Mouse (Mus musculus): Measurements from ENCODE around the gene Arhgap24. TPM values are rescaled to one million over a fixed set of nuclear protein-coding genes. Genes with fewer than 3 reads are reported as not detected.

Gene Arhgap24
- polyA plus RNA-seq, 1 experiment from 2014 or later = 10.0 TPM

DNA sequence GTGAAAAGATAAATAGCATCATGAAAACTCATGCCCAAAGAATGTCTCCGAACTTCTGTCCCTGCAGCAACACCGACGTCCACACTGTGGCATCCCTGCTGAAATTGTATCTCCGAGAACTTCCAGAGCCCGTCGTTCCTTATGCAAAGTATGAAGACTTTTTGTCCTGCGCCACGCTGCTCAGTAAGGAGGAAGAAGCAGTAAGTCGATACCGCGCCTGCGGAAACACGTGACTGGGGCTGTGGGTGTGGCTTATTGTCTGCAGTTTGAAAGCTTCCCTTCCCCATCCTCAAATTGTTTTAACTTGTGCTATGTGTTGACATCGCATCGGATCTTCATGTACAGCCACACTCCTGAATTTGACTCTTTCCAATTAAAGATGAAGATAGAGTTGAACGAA, 394.4 kb downstream of the Arhgap24 start:
- H3K27me3 ChIP-seq (replicated peaks) = no peaks in the 10 kb centered on the region
- no peak overlapping the region for H3K4me3 ChIP-seq
- no peaks in the 10 kb centered on the region for H3K36me3 ChIP-seq
- ATAC-seq (ENCODE audit: insufficient number of reproducible peaks, low FRiP score) = no peak
- H3K4me2 ChIP-seq = no peak overlapping the region
- H3K9me3 ChIP-seq (replicated peaks) = no peaks in the 10 kb centered on the region
- H3K4me1 ChIP-seq (replicated peaks) = no peaks in the 10 kb centered on the region
- H3K9ac ChIP-seq = no peak overlapping the region
- 59% methylated on average over 16 of the region's 16 CpGs for WGBS
- H3K27ac ChIP-seq (ENCODE audit: poor library complexity, severe bottlenecking) = no peak overlapping the region

DNA sequence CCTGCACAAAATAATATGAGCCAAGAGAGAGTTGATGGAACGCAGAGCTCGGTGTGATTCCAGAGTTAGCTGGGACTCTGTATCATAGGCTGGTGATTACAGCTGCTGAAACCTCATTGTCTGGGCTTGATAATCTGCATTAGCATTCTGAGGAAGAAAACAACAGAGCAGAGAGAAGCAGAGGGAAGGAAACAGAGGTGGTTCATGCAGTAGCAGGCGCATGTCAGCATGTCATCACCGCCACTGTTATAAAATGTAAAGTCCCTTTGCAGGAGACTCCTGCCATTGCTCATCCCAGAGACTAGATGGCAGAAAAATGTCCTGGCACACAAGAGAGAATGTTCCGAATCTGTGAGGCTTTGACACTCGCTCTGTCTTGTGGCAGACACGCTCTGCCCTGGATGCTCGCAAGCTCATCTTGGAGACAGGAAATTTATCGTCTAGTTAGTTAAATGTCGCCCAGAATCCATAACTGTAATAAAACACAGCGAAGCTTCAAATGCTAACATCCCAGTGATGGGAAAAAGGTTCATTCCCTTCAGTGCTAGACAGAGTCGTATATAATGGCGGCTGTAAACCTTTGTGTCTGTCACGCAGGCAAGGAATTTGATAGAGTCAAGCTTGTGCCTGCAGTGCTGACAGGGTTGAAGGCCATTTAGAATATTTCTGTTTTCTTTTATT, 407.4 kb downstream of the Arhgap24 start:
- Histone ChIP-seq H3K4me2 (no peak overlapping the region), H3K9me3 (replicated peaks) (no peaks in the 10 kb centered on the region), H3K36me3 (peaks cover 7% of the 10 kb centered on the region; the same call in 1 of the 2 replicates), H3K4me3 (no peak overlapping the region), H3K4me1 (replicated peaks) (no peaks in the 10 kb centered on the region), H3K27ac (ENCODE audit: poor library complexity, severe bottlenecking) (no peak overlapping the region), H3K9ac (no peak overlapping the region), H3K27me3 (replicated peaks) (no peaks in the 10 kb centered on the region)
- no peak for ATAC-seq (ENCODE audit: insufficient number of reproducible peaks, low FRiP score)
- 79% methylated on average over 14 of the region's 14 CpGs for whole genome bisulfite sequencing

- no peaks in the 10 kb centered on the region for H3K4me1 ChIP-seq (replicated peaks)
- peaks cover 7% of the 10 kb centered on the region; the same call in 1 of the 2 replicates for H3K36me3 ChIP-seq
- no peak overlapping the region for H3K4me2 ChIP-seq
- H3K4me3 ChIP-seq = no peak overlapping the region
- H3K27ac ChIP-seq (ENCODE audit: poor library complexity, severe bottlenecking) = no peak overlapping the region
- no peak for ATAC-seq (ENCODE audit: insufficient number of reproducible peaks, low FRiP score)
- H3K9me3 ChIP-seq (replicated peaks) = no peaks in the 10 kb centered on the region
- WGBS = 80% methylated on average over 2 of the region's 2 CpGs
- no peaks in the 10 kb centered on the region for H3K27me3 ChIP-seq (replicated peaks)
- no peak overlapping the region for H3K9ac ChIP-seq
Measured at GRCm38 (mm10) chr5:102889163-102889488, 407.9 kb downstream of the Arhgap24 start.

GRCm38 (mm10) chr5:102892226-102892625, 411.0 kb downstream of the Arhgap24 start:
- Histone ChIP-seq H3K4me2 (no peak overlapping the region), H3K27ac (ENCODE audit: poor library complexity, severe bottlenecking) (no peak overlapping the region), H3K36me3 (peaks cover 7% of the 10 kb centered on the region; the same call in 1 of the 2 replicates), H3K4me3 (no peak overlapping the region), H3K27me3 (replicated peaks) (no peaks in the 10 kb centered on the region), H3K9me3 (replicated peaks) (no peaks in the 10 kb centered on the region), H3K4me1 (replicated peaks) (no peaks in the 10 kb centered on the region), H3K9ac (no peak overlapping the region)
- ATAC-seq (ENCODE audit: insufficient number of reproducible peaks, low FRiP score) = no peak
- 88% methylated on average over 11 of the region's 11 CpGs for WGBS

- WGBS = 83% methylated on average over 4 of the region's 4 CpGs
- H3K27ac ChIP-seq (ENCODE audit: poor library complexity, severe bottlenecking) = no peak overlapping the region
- H3K27me3 ChIP-seq (replicated peaks) = no peaks in the 10 kb centered on the region
- no peaks in the 10 kb centered on the region for H3K4me1 ChIP-seq (replicated peaks)
- H3K9ac ChIP-seq = no peak overlapping the region
- H3K4me2 ChIP-seq = no peak overlapping the region
- H3K4me3 ChIP-seq = no peak overlapping the region
- no peaks in the 10 kb centered on the region for H3K9me3 ChIP-seq (replicated peaks)
- ATAC-seq (ENCODE audit: insufficient number of reproducible peaks, low FRiP score) = no peak
- H3K36me3 ChIP-seq = no peaks in the 10 kb centered on the region
Measured at GRCm38 (mm10) chr5:102898301-102898700, 417.1 kb downstream of the Arhgap24 start.

GRCm38 (mm10) chr5:102899680-102900215, 418.6 kb downstream of the Arhgap24 start:
- Histone ChIP-seq H3K27ac (ENCODE audit: poor library complexity, severe bottlenecking) (no peak overlapping the region), H3K27me3 (replicated peaks) (no peaks in the 10 kb centered on the region), H3K4me3 (no peak overlapping the region), H3K9me3 (replicated peaks) (no peaks in the 10 kb centered on the region), H3K36me3 (no peaks in the 10 kb centered on the region), H3K4me1 (replicated peaks) (no peaks in the 10 kb centered on the region), H3K4me2 (no peak overlapping the region), H3K9ac (no peak overlapping the region)
- WGBS = 75% methylated on average over 6 of the region's 6 CpGs
- no peak for ATAC-seq (ENCODE audit: insufficient number of reproducible peaks, low FRiP score)

- Histone ChIP-seq H3K27me3 (replicated peaks) (no peaks in the 10 kb centered on the region), H3K36me3 (no peaks in the 10 kb centered on the region), H3K4me2 (no peak overlapping the region), H3K4me1 (replicated peaks) (no peaks in the 10 kb centered on the region), H3K9ac (no peak overlapping the region), H3K27ac (ENCODE audit: poor library complexity, severe bottlenecking) (no peak overlapping the region), H3K9me3 (replicated peaks) (no peaks in the 10 kb centered on the region), H3K4me3 (no peak overlapping the region)
- 63% methylated on average over 5 of the region's 5 CpGs for WGBS
- ATAC-seq (ENCODE audit: insufficient number of reproducible peaks, low FRiP score) = no peak
Measured at GRCm38 (mm10) chr5:102901176-102901575, 420.0 kb downstream of the Arhgap24 start.

DNA sequence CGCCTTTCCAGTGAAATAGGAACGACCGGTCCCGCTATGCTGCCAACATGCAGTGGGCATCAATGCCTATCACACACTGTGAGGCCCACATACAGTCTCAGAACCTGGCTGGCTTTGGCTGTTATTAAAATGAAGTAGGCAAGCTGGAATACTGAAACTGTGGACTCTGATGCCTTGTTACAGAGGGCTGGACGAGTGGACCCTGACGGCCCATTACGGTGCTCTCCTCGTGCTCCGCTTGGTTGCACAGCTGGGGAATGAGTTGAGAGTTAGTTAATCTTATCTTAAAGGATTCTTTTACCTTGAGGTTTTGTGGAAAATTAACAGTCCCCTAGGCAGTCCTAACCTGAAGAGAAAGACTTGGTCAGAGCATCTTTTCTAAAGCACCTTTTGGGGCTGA, 422.3 kb downstream of the Arhgap24 start:
- no peak overlapping the region for H3K4me2 ChIP-seq
- H3K9me3 ChIP-seq (replicated peaks) = no peaks in the 10 kb centered on the region
- H3K9ac ChIP-seq = no peak overlapping the region
- no peak for ATAC-seq (ENCODE audit: insufficient number of reproducible peaks, low FRiP score)
- no peaks in the 10 kb centered on the region for H3K27me3 ChIP-seq (replicated peaks)
- H3K36me3 ChIP-seq = no peaks in the 10 kb centered on the region
- 80% methylated on average over 9 of the region's 9 CpGs for WGBS
- H3K4me1 ChIP-seq (replicated peaks) = no peaks in the 10 kb centered on the region
- H3K27ac ChIP-seq (ENCODE audit: poor library complexity, severe bottlenecking) = no peak overlapping the region
- no peak overlapping the region for H3K4me3 ChIP-seq

DNA sequence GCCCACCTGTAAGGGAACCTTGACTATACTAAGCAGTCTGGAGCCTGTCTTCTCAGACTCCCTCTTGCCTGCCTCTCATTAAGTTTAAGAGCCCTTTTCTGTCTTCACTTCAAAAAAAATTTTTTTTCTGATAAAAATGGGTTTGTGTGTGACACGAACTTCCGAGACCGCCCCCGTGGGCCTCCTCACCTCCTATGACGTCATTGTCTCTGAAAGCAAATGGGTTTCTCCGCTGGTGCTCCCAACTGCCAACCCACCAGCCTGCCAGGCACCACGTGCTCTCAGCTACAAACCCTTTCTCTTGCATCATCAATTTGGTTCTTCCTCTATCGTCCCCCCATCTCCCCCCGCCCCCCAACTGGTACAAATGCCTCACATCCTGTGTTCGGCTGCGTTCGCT, 422.9 kb downstream of the Arhgap24 start:
- Histone ChIP-seq H3K27ac (ENCODE audit: poor library complexity, severe bottlenecking) (no peak overlapping the region), H3K4me1 (replicated peaks) (no peaks in the 10 kb centered on the region), H3K4me2 (no peak overlapping the region), H3K27me3 (replicated peaks) (no peaks in the 10 kb centered on the region), H3K9ac (no peak overlapping the region), H3K4me3 (no peak overlapping the region), H3K36me3 (no peaks in the 10 kb centered on the region), H3K9me3 (replicated peaks) (no peaks in the 10 kb centered on the region)
- 72% methylated on average over 12 of the region's 12 CpGs for WGBS
- no peak for ATAC-seq (ENCODE audit: insufficient number of reproducible peaks, low FRiP score)

GRCm38 (mm10) chr5:102905441-102906211, 424.4 kb downstream of the Arhgap24 start:
- 32% methylated on average over 13 of the region's 13 CpGs for WGBS
- Histone ChIP-seq H3K9me3 (replicated peaks) (no peaks in the 10 kb centered on the region), H3K27me3 (replicated peaks) (no peaks in the 10 kb centered on the region), H3K9ac (no peak overlapping the region), H3K4me3 (no peak overlapping the region), H3K4me2 (peak overlapping the region; percentile 34), H3K4me1 (replicated peaks) (no peaks in the 10 kb centered on the region), H3K27ac (ENCODE audit: poor library complexity, severe bottlenecking) (no peak overlapping the region), H3K36me3 (no peaks in the 10 kb centered on the region)
- no peak for ATAC-seq (ENCODE audit: insufficient number of reproducible peaks, low FRiP score)

GRCm38 (mm10) chr5:102920199-102920598, 439.0 kb downstream of the Arhgap24 start:
- 70% methylated on average over 2 of the region's 2 CpGs for WGBS
- Histone ChIP-seq H3K9ac (no peak overlapping the region), H3K27ac (ENCODE audit: poor library complexity, severe bottlenecking) (no peak overlapping the region), H3K4me3 (no peak overlapping the region), H3K4me1 (replicated peaks) (no peaks in the 10 kb centered on the region), H3K36me3 (no peaks in the 10 kb centered on the region), H3K4me2 (no peak overlapping the region), H3K9me3 (replicated peaks) (no peaks in the 10 kb centered on the region), H3K27me3 (replicated peaks) (no peaks in the 10 kb centered on the region)
- no peak for ATAC-seq (ENCODE audit: insufficient number of reproducible peaks, low FRiP score)
